Mouse (Mus musculus) embryonic facial prominence, embryonic 14.5 days (tissue): Measurements from ENCODE around the gene Shroom3. TPM values are rescaled to one million over a fixed set of nuclear protein-coding genes. Genes with fewer than 3 reads are reported as not detected.

Source experiments
- ATAC-seq: fragments of 200-750 bp; cut with Nextera tagmentation; 2 replicates; pipeline ENCODE4 v1.8.0; 2017; ENCODE audit warnings: low read depth, moderate number of reproducible peaks, moderate TSS enrichment
- DNase-seq: peaks from one replicate; pipeline ENCODE4 v3.0.0-alpha.2; 2015; ENCODE audit warnings: low spot score
- H3K27ac ChIP-seq: fragments of 300-500 bp; sonication (generic); replicated peaks from 2 replicates; pipeline ENCODE4 v1.5.1; 2014; ENCODE audit warnings: low read depth, mild to moderate bottlenecking, low read length, moderate library complexity
- H3K27me3 ChIP-seq: fragments of 300-500 bp; sonication (generic); replicated peaks from 2 replicates; pipeline ENCODE4 v1.6.1; 2014; ENCODE audit warnings: low read length; ENCODE audit not compliant: control insufficient read depth, insufficient read depth
- H3K36me3 ChIP-seq: fragments of 300-500 bp; sonication (generic); 2 replicates; pipeline ENCODE4 v1.6.1; 2014; ENCODE audit warnings: low read length, mixed read lengths; ENCODE audit not compliant: control insufficient read depth, insufficient read depth
- H3K4me1 ChIP-seq: fragments of 300-500 bp; sonication (generic); 2 replicates; pipeline ENCODE4 v1.6.1; 2014; ENCODE audit warnings: antibody characterized with exemption, low read length; ENCODE audit not compliant: control insufficient read depth, insufficient read depth
- H3K4me2 ChIP-seq: fragments of 300-500 bp; sonication (generic); 2 replicates; pipeline ENCODE4 v1.6.1; 2014; ENCODE audit warnings: low read depth, mild to moderate bottlenecking, low read length, moderate library complexity, mixed read lengths
- H3K4me3 ChIP-seq: fragments of 300-500 bp; sonication (generic); 2 replicates; pipeline ENCODE4 v1.5.1; 2014; ENCODE audit warnings: low read depth, mild to moderate bottlenecking, low read length
- H3K9ac ChIP-seq: fragments of 300-500 bp; sonication (generic); 2 replicates; pipeline ENCODE4 v1.6.1; 2014; ENCODE audit warnings: low read depth, mild to moderate bottlenecking, low read length, moderate library complexity, mixed read lengths
- H3K9me3 ChIP-seq: fragments of 300-500 bp; sonication (generic); 2 replicates; pipeline ENCODE4 v1.6.1; 2016; ENCODE audit warnings: low read length; ENCODE audit not compliant: control insufficient read depth
- WGBS: fragments of 180-500 bp; shearing (Covaris S2); extraction: QIAGEN DNeasy Blood & Tissue Kit; methylation state at CpG from one replicate; pipeline ENCODE4 v1.1.7; 2014; 5-methylcytosine and 5-hydroxymethylcytosine counted together
- polyA plus RNA-seq: library from polyadenylated mRNA; unstranded; fragments of >200 nt; fragmentation: Nextera tagmentation; extraction: Ambion mirVana; gene quantifications from 2 replicates; pipeline ENCODE4 v1.2.1, GENCODE M21; 2014

Gene Shroom3
- polyA plus RNA-seq, 1 experiment from 2014 or later: 3.4 TPM

- Histone ChIP-seq H3K4me2 (no peak overlapping the region), H3K4me3 (no peak overlapping the region), H3K27me3 (peaks cover under 1% of the 10 kb centered on the region; the same call in 1 of the 2 replicates), H3K27ac (no peak overlapping the region), H3K9ac (no peak overlapping the region), H3K36me3 (no peaks in the 10 kb centered on the region), H3K4me1 (no peaks in the 10 kb centered on the region), H3K9me3 (no peaks in the 10 kb centered on the region)
- DNase-seq: peak; percentile 47
- WGBS: 69% methylated on average over 9 of the region's 9 CpGs
- peak; percentile 85 for ATAC-seq
Measured at GRCm38 (mm10) chr5:92688569-92688968, 5.3 kb downstream of the Shroom3 start.

DNA sequence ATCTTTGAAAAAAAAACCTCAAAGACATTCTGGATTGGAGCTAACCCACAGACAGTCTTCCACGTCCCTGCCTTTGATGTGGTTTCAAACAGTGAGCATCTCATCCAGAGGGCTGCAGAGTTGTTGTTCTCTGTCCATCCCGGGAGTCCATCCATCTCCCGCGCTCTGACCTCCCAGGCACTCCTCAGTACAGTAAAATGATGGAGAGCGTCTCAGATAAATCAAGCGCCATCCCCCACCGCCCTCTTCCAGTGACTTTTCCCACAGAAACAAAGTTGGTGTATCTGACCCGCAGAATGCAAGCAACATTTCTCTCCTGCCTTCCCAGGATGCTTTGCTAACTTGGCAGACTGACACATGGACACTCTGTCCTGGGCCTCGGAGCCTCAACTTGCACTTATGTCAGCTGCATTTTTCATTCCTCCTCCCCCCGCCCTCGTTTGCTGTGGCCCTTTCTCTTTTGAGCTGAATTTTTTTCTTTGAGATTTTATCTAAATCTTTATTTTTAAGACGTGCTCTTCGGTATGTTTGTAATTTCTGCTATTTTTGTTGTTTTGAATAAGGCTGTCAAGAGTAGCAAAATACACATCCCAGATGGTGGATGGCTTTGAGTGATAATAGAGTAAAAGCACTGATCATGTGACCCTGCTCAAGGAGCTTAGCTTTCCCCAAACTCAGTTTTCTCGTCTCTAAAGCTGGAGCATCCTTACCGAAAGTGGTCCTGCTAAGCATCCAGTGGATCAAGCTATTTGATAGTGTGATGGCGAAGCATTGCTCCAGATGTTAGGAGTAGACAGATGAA is 9.2 kb downstream of the Shroom3 start:
- WGBS: 57% methylated on average over 16 of the region's 16 CpGs
- no peak overlapping the region for H3K27ac ChIP-seq
- no peak overlapping the region for H3K4me2 ChIP-seq
- no peaks in the 10 kb centered on the region for H3K4me1 ChIP-seq
- H3K4me3 ChIP-seq: no peak overlapping the region
- H3K36me3 ChIP-seq: no peaks in the 10 kb centered on the region
- DNase-seq: no peak
- H3K9me3 ChIP-seq: no peaks in the 10 kb centered on the region
- H3K9ac ChIP-seq: no peak overlapping the region
- ATAC-seq: no peak
- no peaks in the 10 kb centered on the region; the same call in 1 of the 2 replicates for H3K27me3 ChIP-seq

- Histone ChIP-seq H3K27me3 (no peaks in the 10 kb centered on the region), H3K4me3 (no peak overlapping the region), H3K9me3 (no peaks in the 10 kb centered on the region), H3K4me2 (no peak overlapping the region), H3K4me1 (peaks cover 9% of the 10 kb centered on the region; the same call in 1 of the 2 replicates), H3K36me3 (no peaks in the 10 kb centered on the region), H3K27ac (no peak overlapping the region), H3K9ac (no peak overlapping the region)
- ATAC-seq (no peak), DNase-seq (no peak)
- WGBS: 92% methylated on average over 3 of the region's 3 CpGs
Measured at GRCm38 (mm10) chr5:92693744-92694143, 10.5 kb downstream of the Shroom3 start.

GRCm38 (mm10) chr5:92694316-92694995 is 11.2 kb downstream of the Shroom3 start:
- H3K4me3 ChIP-seq: no peak overlapping the region
- no peaks in the 10 kb centered on the region for H3K9me3 ChIP-seq
- no peak for ATAC-seq
- no peak for DNase-seq
- H3K4me1 ChIP-seq: peaks cover 16% of the 10 kb centered on the region; the same call in 1 of the 2 replicates
- no peak overlapping the region for H3K4me2 ChIP-seq
- H3K27ac ChIP-seq: no peak overlapping the region
- H3K36me3 ChIP-seq: no peaks in the 10 kb centered on the region
- H3K9ac ChIP-seq: no peak overlapping the region
- 78% methylated on average over 10 of the region's 10 CpGs for WGBS
- H3K27me3 ChIP-seq: no peaks in the 10 kb centered on the region

GRCm38 (mm10) chr5:92698131-92698836 is 15.0 kb downstream of the Shroom3 start:
- Histone ChIP-seq H3K27ac (no peak overlapping the region; the same call in 1 of the 2 replicates), H3K9me3 (no peaks in the 10 kb centered on the region), H3K4me3 (peak overlapping the region; percentile 27), H3K9ac (peak overlapping the region; percentile 42; the same call in 1 of the 2 replicates), H3K36me3 (no peaks in the 10 kb centered on the region), H3K4me2 (peak overlapping the region; percentile 47), H3K4me1 (peaks cover 16% of the 10 kb centered on the region; the same call in 1 of the 2 replicates), H3K27me3 (no peaks in the 10 kb centered on the region)
- 1% methylated on average over 15 of the region's 15 CpGs for WGBS
- ATAC-seq: peak; percentile 93
- peak; percentile 91 for DNase-seq

DNA sequence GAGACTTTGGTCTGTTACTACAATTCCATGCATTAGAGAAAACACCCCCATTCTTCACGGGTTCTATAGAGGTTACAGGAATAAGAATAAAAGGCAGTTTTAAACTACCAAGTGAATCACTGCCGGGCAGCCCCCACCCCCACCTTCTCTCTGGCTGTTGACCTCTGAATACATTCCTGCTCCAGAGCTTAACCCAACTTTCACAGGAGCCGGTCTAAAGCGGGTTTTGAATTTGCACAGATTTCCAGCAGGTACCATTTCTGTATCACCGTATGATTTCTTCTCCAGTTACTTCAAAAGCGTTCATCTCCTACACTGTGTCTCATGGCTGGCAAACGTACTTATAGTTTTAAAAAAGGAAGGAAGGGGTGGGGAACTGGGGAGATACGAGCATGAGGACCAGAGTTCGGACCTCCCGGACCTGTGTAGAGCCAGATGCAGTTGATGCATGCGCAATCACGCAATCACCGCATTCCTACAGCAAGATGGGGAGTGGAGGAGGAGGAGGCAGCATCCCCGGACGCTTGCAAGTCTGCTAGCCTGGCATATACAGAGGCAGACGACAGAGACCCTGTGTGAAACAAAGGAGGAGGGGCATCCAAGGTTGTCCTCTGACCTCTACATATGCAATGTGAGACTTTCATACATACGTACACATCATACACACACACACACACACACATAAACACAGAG is 15.7 kb downstream of the Shroom3 start:
- Histone ChIP-seq H3K27ac (no peak overlapping the region; the same call in 1 of the 2 replicates), H3K9me3 (no peaks in the 10 kb centered on the region), H3K9ac (0 out of 2 replicates have a peak overlapping the region, but pooled peaks have one; percentile 19), H3K4me3 (peak overlapping the region; percentile 27), H3K27me3 (no peaks in the 10 kb centered on the region), H3K36me3 (no peaks in the 10 kb centered on the region), H3K4me1 (peaks cover 16% of the 10 kb centered on the region; the same call in 1 of the 2 replicates), H3K4me2 (peak overlapping the region; percentile 47)
- WGBS: 14% methylated on average over 17 of the region's 17 CpGs
- ATAC-seq (peak; percentile 53; the same call in 1 of the 2 replicates), DNase-seq (no peak)

DNA sequence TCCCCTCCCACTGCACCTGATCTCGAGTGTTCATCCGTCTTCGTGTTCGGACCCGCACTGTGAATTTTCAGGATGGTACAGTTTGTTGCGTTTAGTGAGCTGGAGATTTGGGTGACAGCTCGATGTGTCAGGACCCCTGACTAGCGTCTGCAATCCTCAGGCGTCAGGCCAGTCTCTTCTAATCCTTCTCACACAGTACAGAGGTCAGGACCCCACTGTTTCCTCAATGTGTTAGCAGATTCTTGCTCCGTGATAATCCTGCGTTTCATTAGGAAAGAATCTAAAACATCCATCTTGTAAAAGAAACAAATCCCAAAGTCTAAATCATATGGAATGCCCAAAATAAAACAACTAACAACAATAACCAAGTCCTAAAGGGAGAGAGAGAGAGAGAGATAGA is 18.5 kb downstream of the Shroom3 start:
- ATAC-seq (no peak), DNase-seq (no peak)

DNA sequence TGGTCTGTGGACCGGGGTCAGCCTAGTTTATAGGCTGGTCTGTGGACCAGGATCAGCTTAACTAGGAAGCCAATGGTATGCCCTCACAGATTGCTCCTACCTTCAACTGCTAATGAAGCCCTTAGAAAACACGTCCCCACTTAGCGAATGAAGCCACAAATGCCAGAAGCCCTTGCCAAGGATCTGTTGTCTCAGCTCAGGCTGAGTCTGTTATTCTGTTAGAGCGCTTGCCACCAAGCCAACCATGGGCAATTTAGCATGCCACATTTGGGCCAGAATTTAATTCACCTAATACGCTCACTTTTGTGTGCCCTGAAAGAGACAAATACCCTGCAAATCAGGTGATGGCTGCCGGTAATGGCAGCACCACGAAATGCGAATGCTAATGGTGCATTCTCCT is 20.4 kb downstream of the Shroom3 start:
- no peak overlapping the region for H3K9ac ChIP-seq
- H3K36me3 ChIP-seq: no peaks in the 10 kb centered on the region
- H3K4me3 ChIP-seq: no peak overlapping the region
- H3K4me2 ChIP-seq: no peak overlapping the region
- DNase-seq (no peak), ATAC-seq (no peak)
- H3K4me1 ChIP-seq: peaks cover 7% of the 10 kb centered on the region; the same call in 1 of the 2 replicates
- H3K27me3 ChIP-seq: no peaks in the 10 kb centered on the region
- WGBS: 89% methylated on average over 8 of the region's 8 CpGs
- H3K9me3 ChIP-seq: no peaks in the 10 kb centered on the region
- no peak overlapping the region for H3K27ac ChIP-seq

More for the DNA sequence above, 18.5 kb downstream of the Shroom3 start:
- WGBS: 31% methylated on average over 11 of the region's 11 CpGs
- Histone ChIP-seq H3K9me3 (no peaks in the 10 kb centered on the region), H3K4me1 (peaks cover 16% of the 10 kb centered on the region; the same call in 1 of the 2 replicates), H3K27me3 (no peaks in the 10 kb centered on the region), H3K9ac (no peak overlapping the region), H3K27ac (no peak overlapping the region), H3K4me2 (no peak overlapping the region), H3K4me3 (no peak overlapping the region), H3K36me3 (no peaks in the 10 kb centered on the region)
